ENCODE assay signal across 14 mouse cellular contexts in genomic region chr10:109129068-109129467, GRCm38 (mm10).
DNase-seq lines count a peak whose midpoint lies in the region; ATAC-seq and TF ChIP-seq lines count a peak whose summit lies in the region.
"Had no signal": no experiment of that assay in that cellular context is flagged by ENCODE, and none has a peak within 500 bp of the region (broad histone marks: within the 10 kb centered on the region; RNA-seq: fewer than 3 reads in every experiment).

No protein-coding gene starts in this region.

- H3K9me3 ChIP-seq in hindbrain, embryonic 14.5 days (ENCODE audit: control insufficient read depth, low read length): no peaks in the 10 kb centered on the region
- H3K9me3 ChIP-seq in hindbrain, embryonic 10.5 days: no peaks in the 10 kb centered on the region
- H3K9me3 ChIP-seq in midbrain, embryonic 14.5 days (ENCODE audit: control insufficient read depth, low read length): no peaks in the 10 kb centered on the region
- H3K9me3 ChIP-seq in intestine, postnatal 0 days (ENCODE audit: control insufficient read depth): no peaks in the 10 kb centered on the region
- H3K9me3 ChIP-seq: liver, embryonic 15.5 days had no signal

- DNase-seq in hindbrain, embryonic 14.5 days (ENCODE audit: low spot score): no peak
- no peak for DNase-seq in hindbrain, embryonic 10.5 days (ENCODE audit: low spot score)
- peak; percentile 2 for DNase-seq in Muller cell, postnatal 12 days (ENCODE audit: inconsistent ontology term)
- DNase-seq in cerebellum, adult 11-12 months: peak; percentile 58
- no peak for DNase-seq in midbrain, embryonic 14.5 days
- no peak for DNase-seq in frontal cortex, postnatal 14 days (ENCODE audit: low spot score in 2 of 2)
- DNase-seq: adrenal gland, postnatal 36 days; heart, adult 11 months; kidney, adult 8-10 months; kidney, postnatal 25 days; lung, postnatal 10 days; thymus, adult 18-20 months had no signal

- H3K36me3 ChIP-seq in hindbrain, embryonic 14.5 days (replicated peaks; ENCODE audit: control insufficient read depth, insufficient read depth): no peaks in the 10 kb centered on the region
- no peaks in the 10 kb centered on the region for H3K36me3 ChIP-seq in hindbrain, embryonic 10.5 days
- no peaks in the 10 kb centered on the region for H3K36me3 ChIP-seq in midbrain, embryonic 14.5 days (ENCODE audit: control insufficient read depth, insufficient read depth, low read length)
- no peaks in the 10 kb centered on the region for H3K36me3 ChIP-seq in intestine, postnatal 0 days (ENCODE audit: control insufficient read depth, insufficient read depth)
- H3K36me3 ChIP-seq: liver, embryonic 15.5 days had no signal

- 94% methylated on average over 3 of the region's 3 CpGs for WGBS in hindbrain, embryonic 14.5 days
- WGBS in hindbrain, embryonic 10.5 days: 93% methylated on average over 3 of the region's 3 CpGs
- WGBS in midbrain, embryonic 14.5 days: 91% methylated on average over 3 of the region's 3 CpGs
- 95% methylated on average over 3 of the region's 3 CpGs for WGBS in intestine, postnatal 0 days

- no peak overlapping the region for H3K4me3 ChIP-seq in hindbrain, embryonic 14.5 days (replicated peaks; ENCODE audit: low read length)
- H3K4me3 ChIP-seq in hindbrain, embryonic 10.5 days: no peak overlapping the region
- no peak overlapping the region for H3K4me3 ChIP-seq in midbrain, embryonic 14.5 days (replicated peaks; ENCODE audit: low read depth, low read length)
- H3K4me3 ChIP-seq in intestine, postnatal 0 days (ENCODE audit: low read depth, low read length): no peak overlapping the region
- H3K4me3 ChIP-seq: liver, embryonic 15.5 days had no signal

- no peak for TF ChIP-seq CTCF in intestine, postnatal 0 days (IDR thresholded peaks at IDR 0.05; ENCODE audit: low read depth)

- H3K27me3 ChIP-seq in hindbrain, embryonic 14.5 days (ENCODE audit: control insufficient read depth, insufficient read depth, low read length): no peaks in the 10 kb centered on the region
- no peaks in the 10 kb centered on the region for H3K27me3 ChIP-seq in hindbrain, embryonic 10.5 days (ENCODE audit: insufficient read depth, poor library complexity, severe bottlenecking)
- no peaks in the 10 kb centered on the region for H3K27me3 ChIP-seq in midbrain, embryonic 14.5 days (ENCODE audit: control insufficient read depth, insufficient read depth, low read length)
- H3K27me3 ChIP-seq in intestine, postnatal 0 days (replicated peaks; ENCODE audit: control insufficient read depth, insufficient read depth, low read length): no peaks in the 10 kb centered on the region
- H3K27me3 ChIP-seq: liver, embryonic 15.5 days had no signal

- no peak overlapping the region for H3K4me2 ChIP-seq in hindbrain, embryonic 14.5 days (replicated peaks)
- no peak overlapping the region for H3K4me2 ChIP-seq in midbrain, embryonic 14.5 days (ENCODE audit: low read length)
- H3K4me2 ChIP-seq in intestine, postnatal 0 days (replicated peaks; ENCODE audit: low read depth): no peak overlapping the region
- H3K4me2 ChIP-seq: liver, embryonic 15.5 days had no signal

- H3K27ac ChIP-seq in hindbrain, embryonic 14.5 days: no peak overlapping the region
- no peak overlapping the region for H3K27ac ChIP-seq in hindbrain, embryonic 10.5 days
- no peak overlapping the region for H3K27ac ChIP-seq in midbrain, embryonic 14.5 days (replicated peaks; ENCODE audit: low read depth, low read length)
- H3K27ac ChIP-seq in intestine, postnatal 0 days (ENCODE audit: low read depth, low read length): no peak overlapping the region
- H3K27ac ChIP-seq: liver, embryonic 15.5 days had no signal

- ATAC-seq in hindbrain, embryonic 14.5 days (ENCODE audit: low FRiP score): 0 out of 2 replicates have a peak, but pooled peaks have one; percentile 21
- ATAC-seq in midbrain, embryonic 14.5 days (ENCODE audit: low FRiP score, low TSS enrichment): peak; percentile 20; the same call in 1 of the 2 replicates
- no peak for ATAC-seq in intestine, postnatal 0 days

- no peak overlapping the region for H3K9ac ChIP-seq in hindbrain, embryonic 14.5 days
- no peak overlapping the region for H3K9ac ChIP-seq in midbrain, embryonic 14.5 days (replicated peaks; ENCODE audit: low read length)
- H3K9ac ChIP-seq in intestine, postnatal 0 days (ENCODE audit: low read depth, low read length): no peak overlapping the region
- H3K9ac ChIP-seq: liver, embryonic 15.5 days had no signal

- H3K4me1 ChIP-seq in hindbrain, embryonic 14.5 days (replicated peaks; ENCODE audit: control insufficient read depth, insufficient read depth, low read length): no peaks in the 10 kb centered on the region
- H3K4me1 ChIP-seq in hindbrain, embryonic 10.5 days (replicated peaks): no peaks in the 10 kb centered on the region
- no peaks in the 10 kb centered on the region for H3K4me1 ChIP-seq in midbrain, embryonic 14.5 days (ENCODE audit: control insufficient read depth, insufficient read depth, low read length)
- no peaks in the 10 kb centered on the region for H3K4me1 ChIP-seq in intestine, postnatal 0 days (replicated peaks; ENCODE audit: control insufficient read depth, insufficient read depth, low read length)
- H3K4me1 ChIP-seq: liver, embryonic 15.5 days had no signal

Comparison
In these comparisons a context has a peak if more than half of its experiments do, and no peak if none do; other contexts are left out.
1. DNase-seq: peak in Muller cell, postnatal 12 days (single experiment) and cerebellum, adult 11-12 months (single experiment); none in hindbrain, embryonic 14.5 days (single experiment), hindbrain, embryonic 10.5 days (single experiment), midbrain, embryonic 14.5 days (single experiment) and frontal cortex, postnatal 14 days (0 of 2).